Mouse (Mus musculus): Measurements from ENCODE around the gene Pxdn.

Gene Pxdn

GRCm38 (mm10) chr12:30023491-30023890 lies 86.1 kb downstream of the Pxdn start:
- no peak for DNase-seq (ENCODE audit: low read depth, low spot score)

GRCm38 (mm10) chr12:30024264-30024825 lies 86.9 kb downstream of the Pxdn start:
- no peak for DNase-seq (ENCODE audit: low read depth, low spot score)

- DNase-seq (ENCODE audit: low read depth, low spot score), result no peak
Measured at GRCm38 (mm10) chr12:30027721-30028340, 90.4 kb downstream of the Pxdn start.

- DNase-seq (ENCODE audit: low read depth, low spot score), result no peak
Measured at GRCm38 (mm10) chr12:30029111-30029510, 91.7 kb downstream of the Pxdn start.

- DNase-seq (ENCODE audit: low read depth, low spot score), result no peak
Measured at GRCm38 (mm10) chr12:30030571-30030970, 93.2 kb downstream of the Pxdn start.

GRCm38 (mm10) chr12:30034681-30035080 lies 97.3 kb downstream of the Pxdn start:
- DNase-seq (ENCODE audit: low read depth, low spot score), result no peak

GRCm38 (mm10) chr12:30035406-30035805 lies 98.0 kb downstream of the Pxdn start:
- DNase-seq (ENCODE audit: low read depth, low spot score), result no peak

- DNase-seq (ENCODE audit: low read depth, low spot score), result no peak
Measured at GRCm38 (mm10) chr12:30035841-30036568, 98.6 kb downstream of the Pxdn start.

- DNase-seq (ENCODE audit: low read depth, low spot score), result no peak
Measured at GRCm38 (mm10) chr12:30036569-30037055, 99.2 kb downstream of the Pxdn start.

- DNase-seq (ENCODE audit: low read depth, low spot score), result no peak
Measured at GRCm38 (mm10) chr12:30039565-30039964, 102.2 kb downstream of the Pxdn start.

GRCm38 (mm10) chr12:30040150-30040549 lies 102.7 kb downstream of the Pxdn start:
- DNase-seq (ENCODE audit: low read depth, low spot score), result no peak

GRCm38 (mm10) chr12:30048848-30049247 lies 111.4 kb downstream of the Pxdn start:
- DNase-seq (ENCODE audit: low read depth, low spot score), result no peak

- DNase-seq (ENCODE audit: low read depth, low spot score), result no peak
Measured at GRCm38 (mm10) chr12:30049818-30050217, 112.4 kb downstream of the Pxdn start.

- DNase-seq (ENCODE audit: low read depth, low spot score), result no peak
Measured at GRCm38 (mm10) chr12:30050235-30050634, 112.8 kb downstream of the Pxdn start.

GRCm38 (mm10) chr12:30054761-30055540 lies 117.5 kb downstream of the Pxdn start:
- no peak for DNase-seq (ENCODE audit: low read depth, low spot score)

- no peak for DNase-seq (ENCODE audit: low read depth, low spot score)
Measured at GRCm38 (mm10) chr12:30058044-30058443, 120.6 kb downstream of the Pxdn start.

- no peak for DNase-seq (ENCODE audit: low read depth, low spot score)
Measured at GRCm38 (mm10) chr12:30061503-30062117, 124.2 kb downstream of the Pxdn start.

GRCm38 (mm10) chr12:30062118-30062505 lies 124.7 kb downstream of the Pxdn start:
- DNase-seq (ENCODE audit: low read depth, low spot score), result no peak
